Mouse (Mus musculus) brain, embryonic 14.5 days (tissue): ENCODE measurements around the gene Fan1.

Source experiments
- CTCF ChIP-seq: fragments of 200-500 bp; IDR thresholded peaks from 2 replicates; pipeline ENCODE4 v1.5.1; 2012; ENCODE audit warnings: inconsistent platforms, mild to moderate bottlenecking, moderate library complexity, borderline replicate concordance; ENCODE audit not compliant: insufficient read depth, insufficient read length; ENCODE audit errors: extremely low read depth
- POLR2A ChIP-seq: fragments of 200-500 bp; IDR thresholded peaks from 2 replicates; pipeline ENCODE4 v1.6.1; 2012; ENCODE audit warnings: mild to moderate bottlenecking, inconsistent platforms, borderline replicate concordance; ENCODE audit not compliant: poor library complexity, insufficient read depth, insufficient read length, severe bottlenecking; ENCODE audit errors: extremely low read depth

- TF ChIP-seq POLR2A (no peak), CTCF (no peak)
Observed at GRCm38 (mm10) chr7:64347813-64348212, 26.1 kb downstream of the Fan1 start.
